Mouse (Mus musculus) midbrain, embryonic 11.5 days (tissue): ENCODE measurements at regions not wholly inside any gene's neighbourhood (a gene's known extent, or its start where the extent isn't known, plus 50 kb on each side); places are given as distances from the start of the nearest gene placed in this dataset.
"Not testable (repeated sequence)": the region's sequence is repeated elsewhere in the genome, so short reads cannot be mapped to it uniquely, and the experiment has no call there.

Experiments used
- ATAC-seq: fragments of 200-750 bp; cut with Nextera tagmentation; 2 replicates; pipeline ENCODE4 v1.8.0; 2017; ENCODE audit warnings: moderate TSS enrichment, moderate library complexity; ENCODE audit not compliant: low FRiP score
- DNase-seq: peaks from one replicate; pipeline ENCODE4 v3.0.0; 2015; ENCODE audit warnings: low spot score; ENCODE audit errors: missing footprints
- H3K27ac ChIP-seq: fragments of 300-500 bp; sonication (generic); 2 replicates; pipeline ENCODE4 v1.5.1; 2014; ENCODE audit warnings: low read depth, low read length
- H3K27me3 ChIP-seq: fragments of 300-500 bp; sonication (generic); 2 replicates; pipeline ENCODE4 v1.6.1; 2014; ENCODE audit warnings: mild to moderate bottlenecking, low read length, moderate library complexity, mixed read lengths; ENCODE audit not compliant: control insufficient read depth, insufficient read depth
- H3K36me3 ChIP-seq: fragments of 300-500 bp; sonication (generic); 2 replicates; pipeline ENCODE4 v1.6.1; 2014; ENCODE audit warnings: mild to moderate bottlenecking, low read length, moderate library complexity, mixed read lengths; ENCODE audit not compliant: control insufficient read depth, insufficient read depth
- H3K4me1 ChIP-seq: fragments of 300-500 bp; sonication (generic); 2 replicates; pipeline ENCODE4 v1.6.1; 2014; ENCODE audit warnings: low read length; ENCODE audit not compliant: control insufficient read depth, insufficient read depth
- H3K4me2 ChIP-seq: fragments of 300-500 bp; sonication (generic); 2 replicates; pipeline ENCODE4 v1.6.1; 2014; ENCODE audit warnings: mild to moderate bottlenecking, moderate library complexity
- H3K4me3 ChIP-seq: fragments of 300-500 bp; sonication (generic); 2 replicates; pipeline ENCODE4 v1.5.1; 2014; ENCODE audit warnings: low read depth, low read length
- H3K9ac ChIP-seq: fragments of 300-500 bp; sonication (generic); 2 replicates; pipeline ENCODE4 v1.6.1; 2014; ENCODE audit warnings: low read length
- H3K9me3 ChIP-seq: fragments of 300-500 bp; sonication (generic); 2 replicates; pipeline ENCODE4 v1.6.1; 2016; ENCODE audit warnings: low read length; ENCODE audit not compliant: control insufficient read depth
- whole genome bisulfite sequencing: fragments of 180-500 bp; shearing (Covaris S2); extraction: QIAGEN DNeasy Blood & Tissue Kit; methylation state at CpG from one replicate; pipeline ENCODE4 v1.1.7; 2014; 5-methylcytosine and 5-hydroxymethylcytosine counted together

DNA sequence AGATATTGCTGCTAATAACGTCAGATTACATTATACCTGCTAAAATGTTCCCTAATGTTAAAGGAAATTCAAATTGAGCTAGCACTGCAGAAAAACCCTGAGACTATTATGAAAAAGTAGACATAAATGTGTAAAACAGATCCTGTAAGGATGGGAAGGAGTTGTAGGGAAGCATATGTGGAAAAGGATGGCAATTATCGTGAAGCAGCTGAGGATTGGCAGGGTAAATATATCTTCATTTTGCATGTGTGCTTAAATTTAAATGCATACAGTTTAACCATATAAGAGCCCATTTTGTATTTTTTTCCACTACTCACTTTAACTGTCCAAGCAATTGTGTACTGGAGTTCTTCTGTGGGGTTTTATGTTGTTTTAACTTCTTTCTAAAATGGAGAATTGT, 1751.9 kb downstream of the Cntnap5b start:
- H3K27me3 ChIP-seq, result no peaks in the 10 kb centered on the region
- H3K27ac ChIP-seq, result no peak overlapping the region
- H3K9ac ChIP-seq, result no peak overlapping the region
- no peaks in the 10 kb centered on the region for H3K4me1 ChIP-seq
- 93% methylated on average over 2 of the region's 2 CpGs for WGBS
- no peaks in the 10 kb centered on the region for H3K9me3 ChIP-seq
- no peaks in the 10 kb centered on the region for H3K36me3 ChIP-seq
- H3K4me3 ChIP-seq, result no peak overlapping the region
- DNase-seq (no peak), ATAC-seq (no peak)
- no peak overlapping the region for H3K4me2 ChIP-seq

DNA sequence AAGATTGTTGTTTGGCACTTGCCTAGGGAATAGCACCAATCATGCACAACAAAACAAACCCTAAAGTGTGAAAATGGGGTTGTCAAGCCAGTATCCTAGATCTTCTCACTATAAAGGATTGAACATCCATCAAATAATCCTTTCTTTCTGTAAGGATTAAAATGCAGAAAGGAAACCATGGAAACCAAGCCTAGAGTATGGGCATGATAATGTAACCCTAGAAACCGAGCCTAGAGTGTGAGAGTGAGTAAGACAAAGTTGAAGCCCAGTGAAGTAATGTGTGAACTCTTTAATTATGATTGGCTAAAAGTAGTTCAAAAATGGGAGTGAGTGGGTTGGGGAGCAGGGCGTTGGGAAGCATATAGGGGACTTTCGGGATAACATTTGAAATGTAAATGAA, 1757.4 kb downstream of the Cntnap5b start:
- Histone ChIP-seq H3K27me3 (no peaks in the 10 kb centered on the region), H3K27ac (no peak overlapping the region), H3K4me1 (no peaks in the 10 kb centered on the region), H3K9me3 (no peaks in the 10 kb centered on the region), H3K9ac (no peak overlapping the region), H3K4me2 (no peak overlapping the region), H3K36me3 (no peaks in the 10 kb centered on the region), H3K4me3 (no peak overlapping the region)
- ATAC-seq (peak; percentile 57), DNase-seq (no peak)
- 55% methylated on average over 3 of the region's 3 CpGs for WGBS

DNA sequence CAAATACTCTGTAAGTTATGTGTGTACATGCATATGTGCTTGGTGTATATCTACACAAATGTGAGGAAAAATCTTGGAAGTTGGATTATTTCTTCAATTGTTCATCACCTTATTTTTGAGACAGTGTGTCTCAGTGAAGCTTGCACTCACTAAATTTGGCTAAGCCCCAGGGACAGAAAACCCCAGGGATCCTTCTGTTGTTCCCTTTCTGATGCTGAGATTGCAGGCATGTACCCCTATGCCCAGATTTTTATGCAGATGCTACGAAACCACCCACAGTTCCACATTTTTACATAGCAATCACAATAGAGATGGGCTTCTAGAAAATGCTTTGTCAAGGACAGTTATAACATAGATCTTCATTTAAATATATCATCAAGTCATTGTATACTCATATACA, 1799.7 kb downstream of the Cntnap5b start:
- Histone ChIP-seq H3K27me3 (no peaks in the 10 kb centered on the region), H3K4me2 (no peak overlapping the region), H3K36me3 (no peaks in the 10 kb centered on the region), H3K27ac (no peak overlapping the region), H3K9ac (no peak overlapping the region), H3K9me3 (no peaks in the 10 kb centered on the region), H3K4me1 (no peaks in the 10 kb centered on the region), H3K4me3 (no peak overlapping the region)
- 86% methylated on average over 1 of the region's 1 CpGs for WGBS
- ATAC-seq, result no peak
- DNase-seq, result no peak

DNA sequence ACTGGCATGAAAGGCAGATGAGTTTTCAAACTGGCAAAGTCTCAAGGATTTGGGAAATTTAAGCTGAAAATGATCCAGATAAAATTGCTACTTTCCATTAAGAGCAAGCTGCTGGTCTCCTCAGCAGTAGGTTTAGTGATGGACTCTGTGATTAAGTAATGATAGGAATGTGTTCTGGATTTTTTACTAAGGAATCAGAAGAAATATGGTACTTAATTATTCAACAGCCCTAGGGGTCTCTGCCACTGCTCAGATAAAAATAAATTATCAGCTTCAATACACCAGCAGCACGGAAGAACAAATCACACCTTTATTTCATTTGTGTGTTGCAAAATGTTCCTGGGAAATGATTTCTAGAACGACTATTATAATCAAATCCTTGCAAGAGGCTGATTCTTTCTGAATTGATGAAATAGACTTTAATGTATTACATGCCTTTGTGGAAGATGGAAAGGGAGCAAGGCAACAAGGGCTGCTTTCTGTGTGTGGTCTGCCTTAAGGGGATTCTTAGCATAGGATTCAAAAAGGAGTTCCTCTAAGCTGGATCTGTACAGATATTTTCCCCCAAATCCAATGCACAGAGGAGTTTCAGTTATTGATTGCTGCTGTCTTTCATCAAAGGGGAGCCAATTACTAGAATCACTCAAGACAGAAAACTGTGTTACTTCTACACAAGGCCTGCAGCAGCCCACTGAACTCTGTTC, 1812.9 kb downstream of the Cntnap5b start:
- Histone ChIP-seq H3K9ac (no peak overlapping the region), H3K27ac (no peak overlapping the region), H3K4me2 (no peak overlapping the region), H3K27me3 (no peaks in the 10 kb centered on the region), H3K4me1 (no peaks in the 10 kb centered on the region; the same call in 1 of the 2 replicates), H3K9me3 (no peaks in the 10 kb centered on the region), H3K4me3 (no peak overlapping the region), H3K36me3 (no peaks in the 10 kb centered on the region)
- DNase-seq, result peak; percentile 87
- peak; percentile 61; the same call in 1 of the 2 replicates for ATAC-seq
- WGBS, result 38% methylated on average over 2 of the region's 2 CpGs

DNA sequence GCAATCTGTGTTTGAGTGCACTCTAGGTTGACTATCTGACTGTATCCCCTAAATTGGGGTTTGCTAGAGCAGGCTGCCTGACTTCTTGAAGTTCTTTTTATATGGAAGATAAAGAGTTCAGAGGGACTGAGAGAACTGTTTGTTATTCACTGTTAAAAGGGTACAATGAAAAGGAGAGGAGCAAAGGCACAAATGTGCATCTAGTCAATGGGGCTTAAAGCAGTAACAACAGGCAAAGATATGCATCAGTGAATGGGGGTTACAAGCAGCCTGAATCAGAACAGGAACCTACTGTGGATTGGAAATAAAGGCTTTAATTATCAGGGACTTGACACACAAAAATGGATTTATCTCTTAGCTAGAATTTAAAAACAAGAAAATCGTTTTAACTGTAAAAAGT, 1855.9 kb downstream of the Cntnap5b start:
- no peak for DNase-seq
- Histone ChIP-seq H3K9me3 (no peaks in the 10 kb centered on the region), H3K9ac (no peak overlapping the region), H3K4me3 (no peak overlapping the region), H3K27ac (no peak overlapping the region), H3K4me2 (no peak overlapping the region), H3K27me3 (no peaks in the 10 kb centered on the region), H3K36me3 (no peaks in the 10 kb centered on the region), H3K4me1 (no peaks in the 10 kb centered on the region)
- 3% methylated on average over 1 of the region's 1 CpGs for WGBS
- ATAC-seq, result no peak

DNA sequence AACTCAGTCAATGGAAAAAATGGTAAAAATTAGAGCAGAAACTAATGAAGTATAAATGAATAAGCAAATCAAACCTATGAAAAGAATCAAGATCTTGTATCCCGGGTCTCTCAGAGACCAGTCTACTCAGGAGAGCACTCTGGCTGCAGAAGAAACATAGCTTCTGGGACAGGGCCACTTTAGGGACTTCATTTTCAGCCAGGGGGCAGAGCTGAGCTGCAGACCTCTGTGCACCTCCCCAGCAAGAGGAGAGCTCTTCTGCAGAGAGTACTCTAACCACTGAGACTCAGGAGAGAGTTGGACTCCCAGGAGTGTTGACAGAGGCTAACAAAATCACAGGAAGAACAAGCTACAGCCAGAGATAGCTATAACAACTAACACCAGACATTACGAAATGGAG, 1856.4 kb downstream of the Cntnap5b start:
- Histone ChIP-seq H3K4me3 (no peak overlapping the region), H3K9ac (no peak overlapping the region), H3K36me3 (no peaks in the 10 kb centered on the region), H3K4me1 (no peaks in the 10 kb centered on the region), H3K9me3 (no peaks in the 10 kb centered on the region), H3K27me3 (no peaks in the 10 kb centered on the region), H3K27ac (no peak overlapping the region), H3K4me2 (no peak overlapping the region)
- WGBS, result 64% methylated on average over 2 of the region's 2 CpGs
- ATAC-seq (no peak), DNase-seq (no peak)

DNA sequence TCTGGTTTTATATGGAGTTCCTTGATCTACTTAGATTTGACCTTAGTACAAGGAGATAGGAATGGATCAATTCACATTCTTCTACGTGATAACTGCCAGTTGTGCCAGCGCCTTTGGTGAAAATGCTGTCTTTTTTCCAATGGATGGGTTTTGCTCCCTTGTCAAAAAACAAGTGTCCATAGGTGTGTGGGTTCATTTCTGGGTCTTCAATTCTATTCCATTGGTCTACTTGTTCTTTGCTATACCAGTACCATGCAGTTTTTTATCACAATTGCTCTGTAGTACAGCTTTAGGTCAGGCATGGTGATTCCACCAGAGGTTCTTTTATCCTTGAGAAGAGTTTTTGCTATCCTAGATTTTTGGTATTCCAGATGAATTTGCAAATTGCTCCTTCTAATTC, 1891.7 kb downstream of the Cntnap5b start:
- H3K4me3 ChIP-seq, H3K9ac ChIP-seq, H3K27me3 ChIP-seq, H3K27ac ChIP-seq, H3K4me1 ChIP-seq, H3K36me3 ChIP-seq, H3K4me2 ChIP-seq, ATAC-seq, H3K9me3 ChIP-seq: not testable (repeated sequence)
- peak; percentile 89 for DNase-seq
- WGBS, result 91% methylated on average over 2 of the region's 2 CpGs

DNA sequence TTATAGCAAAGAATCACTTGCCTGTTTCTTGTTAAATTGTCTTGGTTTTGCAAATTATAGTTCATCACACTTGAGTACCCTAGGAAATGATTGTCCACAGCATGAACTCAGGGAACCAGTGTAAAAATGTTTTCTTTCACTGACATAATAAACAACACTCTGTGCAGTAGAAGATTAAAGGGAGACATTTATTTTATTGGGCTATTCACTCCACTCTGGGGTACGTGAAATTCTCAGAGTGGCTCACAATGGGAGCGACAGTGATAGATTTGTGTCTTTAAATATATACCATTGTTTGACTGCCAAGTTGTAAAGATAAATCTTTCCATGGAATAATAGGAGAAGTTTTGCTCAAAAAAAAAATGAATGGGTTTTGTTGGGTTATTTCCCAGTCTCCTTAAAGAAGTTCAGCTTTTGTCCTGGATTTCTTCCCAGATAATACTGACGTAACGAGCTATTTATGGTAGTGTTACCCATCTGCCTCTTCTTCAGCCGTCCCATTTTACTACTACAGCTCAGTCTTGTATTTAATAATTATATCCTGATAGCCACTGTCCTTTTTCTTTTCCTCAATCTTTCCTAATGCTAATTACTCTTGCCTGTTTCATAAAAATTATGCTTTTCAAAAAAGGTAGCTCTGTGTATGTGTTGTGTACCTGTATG, 1911.3 kb downstream of the Cntnap5b start:
- Histone ChIP-seq H3K36me3 (no peaks in the 10 kb centered on the region), H3K4me1 (no peaks in the 10 kb centered on the region), H3K9ac (no peak overlapping the region), H3K27me3 (no peaks in the 10 kb centered on the region), H3K27ac (no peak overlapping the region), H3K4me3 (no peak overlapping the region), H3K4me2 (no peak overlapping the region), H3K9me3 (no peaks in the 10 kb centered on the region)
- ATAC-seq (no peak), DNase-seq (no peak)
- WGBS, result 79% methylated on average over 5 of the region's 5 CpGs

DNA sequence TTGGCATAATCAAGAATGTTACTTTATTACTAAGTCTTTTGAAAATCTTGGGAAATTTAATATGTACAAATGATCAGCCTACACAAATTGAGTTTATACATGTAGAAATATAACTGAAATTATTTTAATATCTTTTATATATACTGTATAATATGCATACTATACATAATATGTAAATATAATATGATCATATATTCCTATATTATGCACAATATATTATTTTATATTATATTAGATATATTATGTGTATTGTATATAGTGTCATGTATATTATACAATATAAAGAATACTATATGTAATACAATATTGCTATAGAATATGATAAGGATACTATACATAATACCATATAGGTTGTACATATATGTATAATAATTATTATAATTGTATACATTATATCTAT, 1912.4 kb downstream of the Cntnap5b start:
- no peaks in the 10 kb centered on the region for H3K36me3 ChIP-seq
- DNase-seq (no peak), ATAC-seq (0 out of 2 replicates have a peak, but pooled peaks have one; percentile 22)
- H3K4me2 ChIP-seq, result no peak overlapping the region
- H3K4me3 ChIP-seq, result no peak overlapping the region
- no peaks in the 10 kb centered on the region for H3K4me1 ChIP-seq
- H3K9me3 ChIP-seq, result no peaks in the 10 kb centered on the region
- no peaks in the 10 kb centered on the region for H3K27me3 ChIP-seq
- no peak overlapping the region for H3K9ac ChIP-seq
- no peak overlapping the region for H3K27ac ChIP-seq
